Mouse (Mus musculus) neural tube, embryonic 12.5 days (tissue): ENCODE measurements around the gene Notch2. TPM values are rescaled to one million over a fixed set of nuclear protein-coding genes. Genes with fewer than 3 reads are reported as not detected.
A peak's percentile ranks its signal among the peaks of the same experiment; 100 is the strongest.

Source experiments
- ATAC-seq: fragments of 200-750 bp; cut with Nextera tagmentation; 2 replicates; pipeline ENCODE4 v1.8.0; 2017; ENCODE audit warnings: low read depth, mild to moderate bottlenecking, moderate TSS enrichment, moderate library complexity; ENCODE audit not compliant: low FRiP score
- H3K27ac ChIP-seq: fragments of 300-500 bp; sonication (generic); 2 replicates; pipeline ENCODE4 v1.5.1; 2016
- H3K27me3 ChIP-seq: fragments of 300-500 bp; sonication (generic); replicated peaks from 2 replicates; pipeline ENCODE4 v1.6.1; 2016; ENCODE audit warnings: mild to moderate bottlenecking
- H3K36me3 ChIP-seq: fragments of 300-500 bp; sonication (generic); 2 replicates; pipeline ENCODE4 v1.6.1; 2016; ENCODE audit warnings: mild to moderate bottlenecking
- H3K4me1 ChIP-seq: fragments of 300-500 bp; sonication (generic); 2 replicates; pipeline ENCODE4 v1.6.1; 2016
- H3K4me2 ChIP-seq: fragments of 300-500 bp; sonication (generic); replicated peaks from 2 replicates; pipeline ENCODE4 v1.6.1; 2016; ENCODE audit warnings: mild to moderate bottlenecking
- H3K4me3 ChIP-seq: fragments of 300-500 bp; sonication (generic); 2 replicates; pipeline ENCODE4 v1.5.1; 2016
- H3K9ac ChIP-seq: fragments of 300-500 bp; sonication (generic); 2 replicates; pipeline ENCODE4 v1.6.1; 2016; ENCODE audit warnings: mild to moderate bottlenecking
- H3K9me3 ChIP-seq: fragments of 300-500 bp; sonication (generic); 2 replicates; pipeline ENCODE4 v1.6.1; 2016; ENCODE audit warnings: mild to moderate bottlenecking
- WGBS: fragments of 180-500 bp; shearing (Covaris S2); methylation state at CpG from one replicate; pipeline ENCODE4 v1.1.7; 2016; 5-methylcytosine and 5-hydroxymethylcytosine counted together
- polyA plus RNA-seq: library from polyadenylated mRNA; unstranded; fragments of >200 nt; fragmentation: Nextera tagmentation; extraction: Ambion mirVana; gene quantifications from 2 replicates; pipeline ENCODE4 v1.2.1, GENCODE M21; 2016

Notch2 gene
- polyA plus RNA-seq, 1 experiment from 2014 or later, result 17.1 TPM

DNA sequence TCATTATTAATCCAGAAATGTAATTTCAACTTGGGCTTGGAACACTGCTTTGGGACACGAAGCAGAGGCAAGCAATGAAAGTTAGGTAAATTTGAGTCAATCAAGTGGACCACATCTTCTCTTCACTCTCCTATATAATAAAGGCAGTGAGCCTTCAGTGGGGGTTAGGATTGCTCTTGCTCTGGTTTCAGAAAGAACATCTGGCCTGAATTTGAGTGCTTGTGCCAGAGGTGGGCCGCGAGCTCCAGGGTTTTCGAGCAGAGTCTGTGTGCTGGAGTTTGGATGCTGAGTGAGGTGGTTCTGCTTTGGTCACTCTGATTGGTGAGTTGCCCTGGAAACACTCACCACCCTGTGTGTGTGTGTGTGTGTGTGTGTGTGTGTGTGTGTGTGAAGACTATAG is 73.1 kb downstream of the Notch2 start:
- Histone ChIP-seq H3K9me3 (no peaks in the 10 kb centered on the region), H3K27me3 (no peaks in the 10 kb centered on the region), H3K4me1 (peaks cover 13% of the 10 kb centered on the region), H3K9ac (no peak overlapping the region), H3K27ac (no peak overlapping the region), H3K36me3 (0 out of 2 replicates have a peak, but pooled peaks cover 7% of the 10 kb centered on the region), H3K4me3 (no peak overlapping the region), H3K4me2 (no peak overlapping the region)
- no peak for ATAC-seq
- 78% methylated on average over 4 of the region's 4 CpGs for WGBS

DNA sequence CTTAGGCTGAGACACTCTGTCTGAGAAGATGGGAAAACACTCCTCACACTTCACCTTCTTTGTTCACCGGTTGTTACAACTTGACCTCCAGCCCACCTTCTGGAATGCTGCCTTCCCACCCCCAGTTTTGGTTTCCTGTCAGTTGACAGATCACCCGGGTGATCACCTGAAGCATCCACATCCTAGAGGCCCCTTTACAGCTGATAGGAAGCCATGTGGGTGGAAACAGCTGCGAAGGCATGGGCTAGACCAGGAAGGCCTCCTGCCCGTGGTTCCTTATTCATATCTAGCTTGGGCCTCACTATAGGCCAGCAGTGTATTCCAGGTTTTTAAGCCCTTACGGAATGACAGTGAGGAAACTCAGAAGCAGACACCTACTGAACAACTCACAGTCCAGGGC is 73.5 kb downstream of the Notch2 start:
- H3K27ac ChIP-seq, result no peak overlapping the region
- H3K4me3 ChIP-seq, result no peak overlapping the region
- H3K9ac ChIP-seq, result no peak overlapping the region
- H3K36me3 ChIP-seq, result 0 out of 2 replicates have a peak, but pooled peaks cover 6% of the 10 kb centered on the region
- no peak for ATAC-seq
- 81% methylated on average over 5 of the region's 5 CpGs for WGBS
- no peaks in the 10 kb centered on the region for H3K9me3 ChIP-seq
- H3K4me2 ChIP-seq, result no peak overlapping the region
- H3K27me3 ChIP-seq, result no peaks in the 10 kb centered on the region
- peaks cover 13% of the 10 kb centered on the region for H3K4me1 ChIP-seq

DNA sequence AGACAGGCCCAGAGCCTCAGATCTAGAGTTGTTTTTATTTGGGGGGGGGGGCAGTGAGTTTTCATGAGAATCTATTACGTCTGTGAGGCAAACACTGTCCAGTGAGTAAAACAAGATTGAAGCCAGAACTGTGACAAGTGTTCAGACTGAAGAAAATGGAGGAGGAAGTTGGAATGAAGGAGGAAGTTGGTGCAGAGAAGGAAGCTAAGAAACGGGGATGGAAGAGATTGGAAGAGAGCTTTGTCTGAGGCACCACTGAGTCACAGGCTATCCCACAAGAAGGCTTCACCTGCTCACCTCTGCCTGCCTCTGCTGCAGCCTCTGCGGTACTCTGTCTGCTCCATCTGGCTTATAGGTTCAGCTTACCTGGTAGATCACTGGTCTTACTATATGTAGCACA is 74.2 kb downstream of the Notch2 start:
- no peak overlapping the region for H3K4me2 ChIP-seq
- H3K9me3 ChIP-seq, result no peaks in the 10 kb centered on the region
- H3K4me1 ChIP-seq, result peaks cover 14% of the 10 kb centered on the region
- no peaks in the 10 kb centered on the region for H3K27me3 ChIP-seq
- no peak overlapping the region for H3K9ac ChIP-seq
- H3K36me3 ChIP-seq, result 0 out of 2 replicates have a peak, but pooled peaks cover 3% of the 10 kb centered on the region
- 94% methylated on average over 3 of the region's 3 CpGs for WGBS
- no peak overlapping the region for H3K27ac ChIP-seq
- no peak overlapping the region for H3K4me3 ChIP-seq
- no peak for ATAC-seq

DNA sequence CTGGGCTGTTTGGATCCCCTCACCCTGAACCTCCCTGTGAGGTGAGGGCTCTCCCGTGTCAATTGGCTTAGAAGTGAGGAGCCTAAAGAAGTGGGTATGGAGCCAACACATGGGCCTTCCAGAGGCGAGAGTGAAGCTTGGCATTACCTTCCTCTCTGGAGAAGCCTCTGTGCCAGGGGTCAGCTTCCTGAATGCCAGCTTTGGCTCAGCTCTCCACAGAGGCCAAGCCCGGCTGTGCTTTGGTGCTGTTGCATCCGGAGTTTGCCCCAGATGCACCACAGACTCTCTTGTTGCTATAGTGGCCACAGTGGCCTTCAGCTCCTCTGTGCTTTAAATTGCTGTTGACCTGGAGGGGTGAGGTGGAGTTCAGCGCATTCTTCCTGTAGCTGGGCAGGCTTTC is 76.4 kb downstream of the Notch2 start:
- ATAC-seq, result no peak
- Histone ChIP-seq H3K27ac (no peak overlapping the region), H3K9me3 (no peaks in the 10 kb centered on the region), H3K4me2 (no peak overlapping the region), H3K36me3 (no peaks in the 10 kb centered on the region), H3K4me1 (peaks cover 18% of the 10 kb centered on the region), H3K4me3 (no peak overlapping the region), H3K9ac (no peak overlapping the region), H3K27me3 (no peaks in the 10 kb centered on the region)
- WGBS, result 86% methylated on average over 5 of the region's 5 CpGs

DNA sequence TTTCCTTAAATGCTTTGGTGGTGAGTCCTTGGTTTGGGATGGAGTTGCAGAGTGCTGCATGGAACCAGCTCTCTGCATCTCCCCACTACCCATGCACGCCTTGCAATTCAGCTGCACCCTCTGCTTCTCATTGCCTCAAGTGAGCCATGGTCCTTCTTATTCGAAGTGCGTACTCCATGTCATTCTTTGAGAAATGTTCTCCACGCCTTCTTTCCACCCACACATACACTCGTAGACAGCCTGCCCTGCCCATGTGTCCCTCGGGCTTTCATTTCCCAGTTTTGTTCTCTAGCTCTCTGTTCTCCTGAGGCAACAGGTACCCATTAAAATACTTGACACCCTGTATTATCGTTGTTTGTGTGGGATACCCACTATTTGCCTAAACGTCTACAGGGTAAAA is 76.8 kb downstream of the Notch2 start:
- ATAC-seq, result no peak
- H3K9ac ChIP-seq, result no peak overlapping the region
- no peaks in the 10 kb centered on the region for H3K36me3 ChIP-seq
- no peak overlapping the region for H3K4me3 ChIP-seq
- no peaks in the 10 kb centered on the region for H3K9me3 ChIP-seq
- H3K4me2 ChIP-seq, result no peak overlapping the region
- peaks cover 14% of the 10 kb centered on the region for H3K4me1 ChIP-seq
- WGBS, result 82% methylated on average over 8 of the region's 8 CpGs
- no peaks in the 10 kb centered on the region for H3K27me3 ChIP-seq
- H3K27ac ChIP-seq, result no peak overlapping the region

DNA sequence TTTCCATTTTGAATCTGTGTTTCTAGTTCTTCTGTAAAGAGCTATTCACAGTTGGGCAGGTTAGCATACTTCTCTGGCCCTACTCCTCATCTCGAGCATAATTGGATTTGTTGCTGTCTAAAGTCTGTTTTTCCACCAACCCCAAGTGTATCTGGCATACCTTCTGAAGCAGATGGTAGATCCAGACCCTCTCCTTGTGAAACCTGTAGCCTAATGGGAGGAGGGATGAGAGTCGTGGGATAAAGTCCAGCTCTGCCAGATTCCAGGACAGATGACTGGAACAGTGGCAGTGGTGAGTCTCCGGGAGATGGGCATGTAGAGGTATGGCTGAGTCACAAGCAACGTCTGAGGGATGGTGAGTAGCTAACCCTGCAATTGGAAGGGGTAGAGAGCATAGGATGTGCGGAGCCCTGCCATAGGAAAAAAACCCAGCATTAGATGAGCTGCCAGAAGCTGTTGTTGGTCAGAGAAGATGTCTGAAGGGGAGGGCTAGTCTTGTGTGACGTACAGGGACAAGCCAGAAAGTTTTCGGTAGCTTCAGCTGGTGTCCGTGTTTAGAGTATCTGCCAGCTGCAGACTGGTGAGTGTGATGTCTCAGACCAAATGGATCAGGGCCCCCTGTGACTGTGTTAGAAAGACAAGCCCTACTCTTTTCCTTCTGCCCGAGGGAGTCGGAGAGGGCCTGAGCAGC is 79.5 kb downstream of the Notch2 start:
- peaks cover 11% of the 10 kb centered on the region for H3K4me1 ChIP-seq
- no peaks in the 10 kb centered on the region; the same call in none of the 2 replicates for H3K36me3 ChIP-seq
- H3K9ac ChIP-seq, result no peak overlapping the region
- 87% methylated on average over 10 of the region's 10 CpGs for WGBS
- H3K4me3 ChIP-seq, result no peak overlapping the region
- H3K9me3 ChIP-seq, result no peaks in the 10 kb centered on the region
- H3K4me2 ChIP-seq, result no peak overlapping the region
- H3K27ac ChIP-seq, result no peak overlapping the region
- ATAC-seq, result no peak
- H3K27me3 ChIP-seq, result no peaks in the 10 kb centered on the region

DNA sequence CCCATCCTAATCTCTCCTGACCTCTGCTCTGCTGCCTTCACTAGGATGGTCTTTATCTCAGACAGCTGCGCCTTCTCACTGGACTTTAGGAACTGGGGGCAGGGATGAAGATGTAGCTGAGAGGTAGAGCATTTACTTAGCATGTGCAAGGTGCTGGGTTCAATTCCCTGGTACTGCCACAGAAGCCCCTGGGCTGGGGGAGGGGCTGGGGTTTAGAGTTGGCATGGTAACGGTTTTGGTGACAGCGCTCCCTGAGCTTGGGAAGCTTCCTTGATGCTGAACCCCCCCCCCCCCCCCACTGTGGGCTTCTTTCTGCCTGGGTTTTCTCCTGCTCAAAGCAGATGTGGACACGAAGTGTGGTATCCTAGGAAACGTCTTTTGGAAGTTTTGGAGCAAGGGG is 80.6 kb downstream of the Notch2 start:
- no peak overlapping the region for H3K4me2 ChIP-seq
- H3K4me1 ChIP-seq, result peaks cover 11% of the 10 kb centered on the region
- H3K27ac ChIP-seq, result no peak overlapping the region
- H3K9ac ChIP-seq, result no peak overlapping the region
- WGBS, result 52% methylated on average over 5 of the region's 5 CpGs
- no peak overlapping the region for H3K4me3 ChIP-seq
- no peaks in the 10 kb centered on the region for H3K27me3 ChIP-seq
- H3K36me3 ChIP-seq, result no peaks in the 10 kb centered on the region; the same call in none of the 2 replicates
- peak; percentile 25; the same call in 1 of the 2 replicates for ATAC-seq
- H3K9me3 ChIP-seq, result no peaks in the 10 kb centered on the region

DNA sequence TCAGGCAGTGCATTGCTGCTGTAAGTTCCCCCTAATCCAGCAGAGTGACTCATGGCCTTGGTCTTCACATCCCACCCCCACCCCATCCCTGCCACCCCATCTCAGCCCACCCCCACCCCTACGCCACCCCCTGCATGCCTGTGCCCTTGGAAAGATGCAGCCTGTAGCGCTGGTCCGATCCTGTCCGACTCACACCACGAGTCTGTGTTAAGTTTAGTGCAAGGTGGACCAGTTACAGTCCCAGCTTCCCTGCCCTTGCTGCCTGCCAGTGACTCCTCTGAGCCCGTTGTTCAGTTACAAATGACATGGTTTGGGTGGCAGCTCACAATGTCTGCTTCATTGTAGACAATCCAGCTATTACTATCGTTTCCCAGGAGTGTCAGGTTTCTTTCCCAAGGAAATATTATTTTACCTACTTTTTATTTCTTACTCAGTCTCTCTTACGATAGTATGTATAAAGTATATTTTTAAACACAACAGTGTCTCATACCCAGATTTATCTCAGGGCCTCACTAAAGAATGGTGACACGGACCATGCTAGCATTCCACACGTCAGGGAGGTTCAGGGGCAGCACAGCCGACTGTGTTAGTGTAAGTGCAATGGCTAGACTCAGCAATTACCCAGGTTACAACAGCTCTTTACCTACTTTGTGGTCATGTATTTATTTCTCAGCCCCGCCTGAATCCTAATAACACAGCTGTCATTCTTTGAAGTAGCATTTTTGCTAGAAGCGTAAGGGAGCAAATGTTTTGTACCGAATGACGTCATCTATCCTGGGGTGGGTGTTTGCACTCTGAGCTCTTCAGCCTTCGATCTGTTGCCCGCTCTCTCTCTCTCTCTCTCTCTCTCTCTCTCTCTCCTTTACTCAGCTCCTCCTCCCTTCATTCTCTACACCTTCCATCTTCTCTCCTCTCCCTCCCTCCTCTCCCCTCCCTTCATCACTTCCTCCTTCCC is 81.6 kb downstream of the Notch2 start:
- Histone ChIP-seq H3K4me3 (no peak overlapping the region), H3K36me3 (peaks cover 6% of the 10 kb centered on the region), H3K4me2 (no peak overlapping the region), H3K27ac (no peak overlapping the region), H3K9ac (no peak overlapping the region), H3K27me3 (no peaks in the 10 kb centered on the region), H3K9me3 (no peaks in the 10 kb centered on the region), H3K4me1 (peaks cover 11% of the 10 kb centered on the region)
- WGBS, result 82% methylated on average over 17 of the region's 17 CpGs
- ATAC-seq, result no peak

DNA sequence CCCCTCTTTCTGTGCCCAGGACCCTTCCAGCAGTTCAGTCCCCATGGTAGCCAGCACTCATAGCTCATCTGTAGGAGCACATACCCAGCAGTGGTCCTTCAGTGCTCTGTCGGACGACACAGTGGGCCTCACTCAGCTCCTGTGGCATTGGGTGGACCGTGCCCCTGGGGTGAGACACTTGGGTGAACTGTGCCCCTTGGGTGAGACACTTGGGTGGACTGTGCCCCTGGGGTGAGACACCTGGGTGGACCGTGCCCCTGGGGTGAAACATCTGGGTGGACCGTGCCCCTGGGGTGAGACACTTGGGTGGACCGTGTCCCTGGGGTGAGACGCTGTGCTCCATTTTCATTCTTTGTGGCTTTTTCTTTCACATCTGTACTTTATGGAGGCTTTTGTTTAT is 83.7 kb downstream of the Notch2 start:
- Histone ChIP-seq H3K4me2 (no peak overlapping the region), H3K36me3 (peaks cover 25% of the 10 kb centered on the region), H3K27ac (no peak overlapping the region), H3K4me1 (peaks cover 11% of the 10 kb centered on the region), H3K27me3 (no peaks in the 10 kb centered on the region), H3K9ac (no peak overlapping the region), H3K4me3 (no peak overlapping the region), H3K9me3 (no peaks in the 10 kb centered on the region)
- no peak for ATAC-seq
- WGBS, result 95% methylated on average over 7 of the region's 7 CpGs

DNA sequence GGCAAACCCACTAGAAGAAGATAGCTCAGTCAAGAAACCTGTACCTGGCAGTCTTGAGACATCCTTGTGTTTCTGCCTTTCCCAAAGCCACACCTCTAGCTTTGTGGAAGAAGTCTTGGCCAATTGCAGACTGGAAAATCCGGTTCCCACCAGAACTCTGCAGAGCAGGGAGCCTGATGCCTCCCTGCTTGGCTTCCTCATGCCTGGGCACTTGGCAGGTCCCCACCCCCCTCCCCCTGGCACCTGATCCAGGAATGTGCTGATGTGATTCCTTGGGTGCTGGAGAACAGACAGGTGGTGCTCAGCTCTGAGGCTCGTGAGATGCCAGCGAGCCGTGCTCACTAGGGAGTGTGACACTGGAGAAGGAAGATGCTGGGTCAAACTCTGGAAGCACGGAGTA is 85.3 kb downstream of the Notch2 start:
- Histone ChIP-seq H3K4me1 (peaks cover 5% of the 10 kb centered on the region), H3K9me3 (peaks cover 11% of the 10 kb centered on the region), H3K36me3 (peaks cover 40% of the 10 kb centered on the region), H3K4me3 (no peak overlapping the region), H3K9ac (no peak overlapping the region), H3K4me2 (no peak overlapping the region), H3K27me3 (no peaks in the 10 kb centered on the region), H3K27ac (no peak overlapping the region)
- WGBS, result 93% methylated on average over 5 of the region's 5 CpGs
- ATAC-seq, result no peak

DNA sequence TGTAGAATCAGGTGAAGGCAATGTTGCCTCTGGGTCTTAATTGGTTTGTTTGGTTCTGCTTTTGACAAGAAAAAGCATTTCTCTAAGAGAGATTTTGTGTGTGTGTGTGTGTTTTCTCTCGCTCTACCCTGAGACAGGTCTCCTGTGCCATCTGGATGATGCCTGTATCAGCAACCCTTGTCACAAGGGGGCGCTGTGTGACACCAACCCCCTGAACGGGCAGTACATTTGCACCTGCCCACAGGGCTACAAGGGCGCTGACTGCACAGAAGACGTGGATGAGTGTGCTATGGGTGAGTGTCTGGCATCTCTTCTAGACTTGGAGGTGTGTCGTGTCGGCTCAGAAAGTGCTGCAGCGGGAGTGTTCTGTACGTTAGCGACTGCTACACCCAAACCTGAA is 86.0 kb downstream of the Notch2 start:
- no peak overlapping the region for H3K4me3 ChIP-seq
- no peaks in the 10 kb centered on the region for H3K27me3 ChIP-seq
- peaks cover 3% of the 10 kb centered on the region for H3K4me1 ChIP-seq
- no peak overlapping the region for H3K27ac ChIP-seq
- peaks cover 11% of the 10 kb centered on the region for H3K9me3 ChIP-seq
- WGBS, result 90% methylated on average over 10 of the region's 10 CpGs
- no peak overlapping the region for H3K9ac ChIP-seq
- no peak overlapping the region for H3K4me2 ChIP-seq
- H3K36me3 ChIP-seq, result peaks cover 40% of the 10 kb centered on the region
- ATAC-seq, result no peak

DNA sequence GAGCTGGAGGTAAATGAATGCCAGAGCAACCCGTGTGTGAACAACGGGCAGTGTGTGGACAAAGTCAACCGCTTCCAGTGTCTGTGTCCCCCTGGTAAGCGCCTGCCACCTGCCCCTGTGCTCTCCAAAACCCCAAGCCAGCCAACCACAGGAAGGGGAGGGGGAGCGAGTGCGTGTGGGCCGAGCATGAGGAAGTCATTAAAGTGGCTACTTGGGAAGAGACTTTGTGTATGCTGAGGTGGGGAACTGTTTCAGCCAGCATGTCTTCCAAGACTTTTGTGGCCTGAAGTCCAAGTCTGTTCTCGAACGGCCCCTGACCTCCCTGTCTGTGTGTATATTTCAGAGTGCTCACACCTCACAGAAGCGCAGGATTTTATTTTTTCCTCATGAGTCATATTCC is 88.2 kb downstream of the Notch2 start:
- Histone ChIP-seq H3K27me3 (no peaks in the 10 kb centered on the region), H3K4me2 (no peak overlapping the region), H3K4me3 (no peak overlapping the region), H3K36me3 (peaks cover 40% of the 10 kb centered on the region), H3K27ac (no peak overlapping the region), H3K4me1 (peaks cover 25% of the 10 kb centered on the region), H3K9me3 (peaks cover 11% of the 10 kb centered on the region), H3K9ac (no peak overlapping the region)
- no peak for ATAC-seq
- 83% methylated on average over 10 of the region's 10 CpGs for WGBS
